Mouse (Mus musculus): ENCODE measurements at regions not wholly inside any gene's neighbourhood (a gene's known extent, or its start where the extent isn't known, plus 50 kb on each side); places are given as distances from the start of the nearest gene placed in this dataset.
A peak's percentile ranks its signal among the peaks of the same experiment; 100 is the strongest.

- DNase-seq, result no peak
These were observed 118.5 kb downstream of the Ccdc50 start for GRCm38 (mm10) chr16:27507212-27507611.

GRCm38 (mm10) chr16:27523527-27524121 lies 135.0 kb downstream of the Ccdc50 start:
- DNase-seq, result peak; percentile 48

GRCm38 (mm10) chr16:27526669-27527068 lies 138.0 kb downstream of the Ccdc50 start:
- no peak for DNase-seq

GRCm38 (mm10) chr16:27530634-27531033 lies 142.0 kb downstream of the Ccdc50 start:
- no peak for DNase-seq

Measured in kidney, postnatal 10 days (tissue).